Mouse (Mus musculus) forebrain, embryonic 12.5 days (tissue): ENCODE measurements around the gene Timm10b. TPM values are rescaled to one million over a fixed set of nuclear protein-coding genes. Genes with fewer than 3 reads are reported as not detected.
A peak's percentile ranks its signal among the peaks of the same experiment; 100 is the strongest.

Experiments
- ATAC-seq: fragments of 200-750 bp; cut with Nextera tagmentation; 2 replicates; pipeline ENCODE4 v1.8.0; 2017; ENCODE audit warnings: moderate TSS enrichment; ENCODE audit not compliant: low FRiP score
- H3K27ac ChIP-seq: fragments of 300-500 bp; sonication (generic); 2 replicates; pipeline ENCODE4 v1.5.1; 2016; ENCODE audit warnings: mild to moderate bottlenecking
- H3K27me3 ChIP-seq: fragments of 300-500 bp; sonication (generic); 2 replicates; pipeline ENCODE4 v1.6.1; 2016; ENCODE audit warnings: mild to moderate bottlenecking
- H3K36me3 ChIP-seq: fragments of 300-500 bp; sonication (generic); replicated peaks from 2 replicates; pipeline ENCODE4 v1.6.1; 2016; ENCODE audit warnings: mild to moderate bottlenecking
- H3K4me1 ChIP-seq: fragments of 300-500 bp; sonication (generic); 2 replicates; pipeline ENCODE4 v1.6.1; 2016
- H3K4me2 ChIP-seq: fragments of 300-500 bp; sonication (generic); 2 replicates; pipeline ENCODE4 v1.6.1; 2016; ENCODE audit warnings: mild to moderate bottlenecking, moderate library complexity
- H3K4me3 ChIP-seq: fragments of 300-500 bp; sonication (generic); replicated peaks from 2 replicates; pipeline ENCODE4 v1.5.1; 2016; ENCODE audit warnings: mild to moderate bottlenecking
- H3K9ac ChIP-seq: fragments of 300-500 bp; sonication (generic); 2 replicates; pipeline ENCODE4 v1.6.1; 2016; ENCODE audit warnings: mild to moderate bottlenecking
- H3K9me3 ChIP-seq: fragments of 300-500 bp; sonication (generic); 2 replicates; pipeline ENCODE4 v1.6.1; 2016
- WGBS: fragments of 180-500 bp; shearing (Covaris S2); methylation state at CpG from one replicate; pipeline ENCODE4 v1.1.7; 2016; 5-methylcytosine and 5-hydroxymethylcytosine counted together
- polyA plus RNA-seq: library from polyadenylated mRNA; unstranded; fragments of >200 nt; fragmentation: Nextera tagmentation; extraction: Ambion mirVana; gene quantifications from 2 replicates; pipeline ENCODE4 v1.2.1, GENCODE M21; 2016

The Timm10b gene
- polyA plus RNA-seq, result 126 and 142 TPM in 2 replicates

GRCm38 (mm10) chr7:105639756-105640155, at the start of gene Timm10b:
Timm10b (plus strand) TSS chr7:105640056.
- Histone ChIP-seq H3K36me3 (peaks cover 35% of the 10 kb centered on the region), H3K27me3 (no peaks in the 10 kb centered on the region), H3K9ac (peak within 1 kb of the TSS; percentile 77), H3K4me1 (peaks cover 30% of the 10 kb centered on the region), H3K27ac (peak within 1 kb of the TSS; percentile 79), H3K4me2 (peak within 1 kb of the TSS; percentile 77), H3K4me3 (peak within 1 kb of the TSS; percentile 71), H3K9me3 (no peaks in the 10 kb centered on the region)
- 9% methylated on average over 2 of the region's 2 CpGs for WGBS
- no peak for ATAC-seq

DNA sequence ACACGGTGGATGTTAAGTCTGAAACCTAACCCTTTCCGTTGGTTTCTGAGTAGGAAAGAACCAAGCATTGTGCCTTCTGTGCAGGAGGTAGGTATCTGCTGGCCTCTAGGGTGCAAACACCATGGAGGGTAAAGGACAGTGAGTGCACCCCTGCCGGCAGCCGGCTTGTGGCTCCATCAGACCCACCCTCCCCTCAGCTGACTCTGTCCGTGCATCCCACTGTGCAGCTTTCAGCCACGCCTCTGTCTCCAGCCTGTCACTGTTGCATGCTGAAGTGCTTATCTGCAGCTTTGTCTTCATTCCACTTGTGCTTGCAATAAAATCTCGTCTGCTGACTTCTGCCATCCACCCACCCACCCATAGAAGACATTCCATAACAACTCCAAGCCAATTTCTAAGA, 49.8 kb upstream of the Timm10b start:
- no peaks in the 10 kb centered on the region for H3K36me3 ChIP-seq
- H3K4me1 ChIP-seq, result no peaks in the 10 kb centered on the region
- H3K9ac ChIP-seq, result no peak overlapping the region
- H3K4me2 ChIP-seq, result no peak overlapping the region
- H3K9me3 ChIP-seq, result no peaks in the 10 kb centered on the region
- no peaks in the 10 kb centered on the region for H3K27me3 ChIP-seq
- no peak for ATAC-seq
- 13% methylated on average over 7 of the region's 7 CpGs for WGBS
- no peak overlapping the region for H3K4me3 ChIP-seq
- no peak overlapping the region for H3K27ac ChIP-seq

DNA sequence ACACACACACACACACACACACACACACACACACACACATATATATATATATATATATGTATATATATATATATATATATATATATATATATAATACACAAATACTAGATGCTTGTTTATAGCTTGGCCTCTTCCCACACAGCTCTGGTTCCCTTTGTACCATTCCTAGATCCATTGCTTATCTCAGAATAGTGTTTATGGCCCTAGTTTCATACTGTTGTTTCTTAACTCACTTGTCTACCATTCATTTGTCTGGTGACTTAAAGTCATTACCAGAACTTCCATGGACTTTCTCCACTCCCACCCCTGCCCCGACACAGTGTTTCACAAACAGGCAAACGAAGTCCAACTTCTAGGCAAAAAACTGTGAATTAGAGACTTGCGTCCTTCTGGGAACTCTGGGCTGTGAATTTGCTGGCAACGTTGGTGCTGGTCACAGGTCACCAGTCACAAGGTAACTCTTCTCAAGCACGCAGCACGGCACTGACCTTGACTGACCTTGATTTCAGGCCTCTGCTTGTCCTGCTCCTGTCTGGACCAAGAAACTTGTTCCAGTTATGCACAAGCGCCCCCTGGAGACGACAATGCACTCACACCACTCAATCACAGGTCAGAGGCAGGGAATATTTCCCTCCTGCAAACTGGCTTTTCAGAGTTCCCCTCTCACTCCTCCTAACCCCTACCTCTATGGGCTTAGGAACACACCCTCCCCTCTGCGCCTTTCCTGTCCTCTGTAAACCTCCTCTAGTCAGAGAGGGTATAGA, 36.8 kb upstream of the Timm10b start:
- H3K4me1 ChIP-seq, result no peaks in the 10 kb centered on the region
- H3K36me3 ChIP-seq, result no peaks in the 10 kb centered on the region
- ATAC-seq, result peak; percentile 65; the same call in 1 of the 2 replicates
- no peak overlapping the region for H3K27ac ChIP-seq
- no peak overlapping the region for H3K4me2 ChIP-seq
- no peaks in the 10 kb centered on the region for H3K9me3 ChIP-seq
- 36% methylated on average over 9 of the region's 9 CpGs for WGBS
- no peak overlapping the region for H3K9ac ChIP-seq
- no peak overlapping the region for H3K4me3 ChIP-seq
- H3K27me3 ChIP-seq, result no peaks in the 10 kb centered on the region

GRCm38 (mm10) chr7:105608467-105608866, 31.4 kb upstream of the Timm10b start:
- Histone ChIP-seq H3K36me3 (peaks cover 38% of the 10 kb centered on the region), H3K27ac (no peak overlapping the region), H3K9ac (no peak overlapping the region), H3K9me3 (no peaks in the 10 kb centered on the region), H3K27me3 (no peaks in the 10 kb centered on the region), H3K4me2 (no peak overlapping the region), H3K4me3 (no peak overlapping the region), H3K4me1 (no peaks in the 10 kb centered on the region)
- 84% methylated on average over 3 of the region's 3 CpGs for WGBS
- no peak for ATAC-seq

GRCm38 (mm10) chr7:105611767-105612166, 28.1 kb upstream of the Timm10b start:
- Histone ChIP-seq H3K9ac (no peak overlapping the region), H3K27me3 (no peaks in the 10 kb centered on the region), H3K4me1 (no peaks in the 10 kb centered on the region), H3K4me3 (no peak overlapping the region), H3K36me3 (peaks cover 68% of the 10 kb centered on the region), H3K27ac (no peak overlapping the region), H3K4me2 (no peak overlapping the region), H3K9me3 (no peaks in the 10 kb centered on the region)
- no peak for ATAC-seq
- 85% methylated on average over 1 of the region's 1 CpGs for WGBS

GRCm38 (mm10) chr7:105614400-105614799, 25.5 kb upstream of the Timm10b start:
- ATAC-seq, result no peak
- Histone ChIP-seq H3K27ac (no peak overlapping the region), H3K36me3 (peaks cover 94% of the 10 kb centered on the region), H3K27me3 (no peaks in the 10 kb centered on the region), H3K4me1 (no peaks in the 10 kb centered on the region), H3K9ac (no peak overlapping the region), H3K4me3 (no peak overlapping the region), H3K4me2 (no peak overlapping the region), H3K9me3 (no peaks in the 10 kb centered on the region)
- WGBS, result 92% methylated on average over 1 of the region's 1 CpGs

DNA sequence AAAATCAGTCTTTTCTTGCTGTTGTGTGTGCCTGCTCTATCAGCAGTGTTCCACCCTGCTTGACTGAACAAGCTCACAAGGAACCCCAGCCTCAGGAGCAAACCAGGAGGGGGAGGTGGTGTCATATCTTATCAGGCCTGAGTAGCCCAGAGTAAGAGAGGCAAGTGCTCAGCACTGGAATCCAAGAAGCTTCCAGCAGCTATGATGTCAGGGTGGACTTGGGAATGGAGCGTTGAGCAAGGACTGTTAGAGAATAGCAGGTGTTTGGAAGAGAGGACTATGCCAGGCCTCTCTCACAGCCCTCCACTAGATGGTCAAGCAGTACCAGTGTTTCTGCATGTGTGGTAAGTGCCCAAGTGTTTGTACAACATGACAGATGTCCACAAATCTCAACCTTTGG, 24.1 kb upstream of the Timm10b start:
- H3K9me3 ChIP-seq, result no peaks in the 10 kb centered on the region
- H3K4me2 ChIP-seq, result no peak overlapping the region
- H3K27me3 ChIP-seq, result no peaks in the 10 kb centered on the region
- 89% methylated on average over 1 of the region's 1 CpGs for WGBS
- H3K36me3 ChIP-seq, result peaks cover 97% of the 10 kb centered on the region
- no peak overlapping the region for H3K9ac ChIP-seq
- H3K27ac ChIP-seq, result no peak overlapping the region
- H3K4me3 ChIP-seq, result no peak overlapping the region
- H3K4me1 ChIP-seq, result no peaks in the 10 kb centered on the region
- ATAC-seq, result no peak

- no peaks in the 10 kb centered on the region for H3K9me3 ChIP-seq
- H3K27ac ChIP-seq, result no peak overlapping the region
- no peak overlapping the region for H3K4me2 ChIP-seq
- no peak overlapping the region for H3K4me3 ChIP-seq
- H3K27me3 ChIP-seq, result no peaks in the 10 kb centered on the region
- WGBS, result 93% methylated on average over 6 of the region's 6 CpGs
- no peaks in the 10 kb centered on the region for H3K4me1 ChIP-seq
- H3K36me3 ChIP-seq, result peaks cover 97% of the 10 kb centered on the region
- ATAC-seq, result no peak
- H3K9ac ChIP-seq, result no peak overlapping the region
Observed at GRCm38 (mm10) chr7:105616561-105616960, 23.3 kb upstream of the Timm10b start.

DNA sequence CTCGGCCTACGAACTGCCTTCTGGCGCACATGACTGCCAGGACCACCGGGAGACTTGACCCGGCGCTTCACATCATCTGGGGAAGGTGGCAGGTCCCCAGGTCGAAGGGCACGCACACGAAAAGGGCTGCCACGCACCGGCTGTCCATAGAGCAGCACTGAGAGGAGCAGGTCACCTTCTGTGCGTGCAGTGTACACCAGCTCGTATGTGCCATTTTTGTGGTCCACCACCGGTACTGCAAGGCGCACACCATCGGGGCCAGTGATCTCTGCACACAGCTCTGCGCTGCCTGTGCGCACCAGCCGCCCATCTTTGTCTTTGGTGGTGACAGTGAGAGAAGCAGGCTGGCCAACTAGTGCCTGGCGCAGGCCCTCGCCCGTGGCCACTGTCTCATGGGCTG, 22.0 kb upstream of the Timm10b start:
- no peaks in the 10 kb centered on the region for H3K9me3 ChIP-seq
- no peak overlapping the region for H3K9ac ChIP-seq
- no peak overlapping the region for H3K27ac ChIP-seq
- peaks cover 96% of the 10 kb centered on the region for H3K36me3 ChIP-seq
- WGBS, result 94% methylated on average over 22 of the region's 22 CpGs
- H3K27me3 ChIP-seq, result no peaks in the 10 kb centered on the region
- H3K4me2 ChIP-seq, result no peak overlapping the region
- no peak overlapping the region for H3K4me3 ChIP-seq
- H3K4me1 ChIP-seq, result no peaks in the 10 kb centered on the region
- no peak for ATAC-seq

DNA sequence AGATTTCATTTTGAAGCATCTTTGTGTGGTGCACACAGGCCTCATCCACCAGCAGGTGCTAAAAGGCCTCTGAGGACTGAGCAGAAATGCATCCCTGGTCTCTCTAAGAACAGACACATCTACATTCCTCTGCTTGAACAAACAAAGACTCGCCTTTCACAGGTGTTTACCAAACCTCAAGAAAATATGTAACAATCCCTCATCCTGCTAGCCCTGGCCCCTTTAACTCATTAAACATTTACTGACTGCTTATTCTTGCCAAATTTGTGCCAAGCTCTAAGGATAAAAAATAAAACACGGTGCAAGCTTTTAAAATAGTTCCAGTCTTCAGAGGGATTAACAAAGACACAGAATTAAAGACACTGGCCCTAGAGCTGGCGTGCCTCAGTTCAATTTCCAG, 20.2 kb upstream of the Timm10b start:
- WGBS, result 83% methylated on average over 3 of the region's 3 CpGs
- Histone ChIP-seq H3K4me2 (no peak overlapping the region), H3K4me3 (no peak overlapping the region), H3K4me1 (no peaks in the 10 kb centered on the region), H3K9me3 (no peaks in the 10 kb centered on the region), H3K36me3 (peaks cover 96% of the 10 kb centered on the region), H3K27me3 (no peaks in the 10 kb centered on the region), H3K27ac (no peak overlapping the region), H3K9ac (no peak overlapping the region)
- no peak for ATAC-seq

DNA sequence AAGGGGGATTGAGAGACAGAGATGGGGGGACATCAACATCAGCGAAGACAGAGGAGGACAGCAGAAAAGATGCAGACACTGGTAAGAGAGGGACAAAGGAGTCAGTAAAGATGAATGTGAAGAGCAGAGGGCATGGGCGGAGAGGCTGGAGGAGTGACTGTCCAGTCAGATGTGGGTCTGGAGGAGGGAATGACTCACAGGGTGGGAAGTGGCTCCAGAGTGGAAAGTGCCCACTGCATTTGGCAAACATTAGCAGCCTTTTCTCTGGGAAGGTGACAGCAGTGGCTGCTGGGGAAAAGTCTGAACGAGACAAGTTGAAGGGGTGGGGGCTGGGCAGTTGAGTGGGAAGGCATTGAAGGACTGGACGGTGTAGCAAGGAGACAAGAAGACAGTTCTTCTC, 18.8 kb upstream of the Timm10b start:
- Histone ChIP-seq H3K27ac (no peak overlapping the region), H3K4me1 (no peaks in the 10 kb centered on the region), H3K27me3 (no peaks in the 10 kb centered on the region), H3K4me3 (no peak overlapping the region), H3K9ac (no peak overlapping the region), H3K9me3 (no peaks in the 10 kb centered on the region), H3K4me2 (no peak overlapping the region), H3K36me3 (peaks cover 93% of the 10 kb centered on the region)
- WGBS, result 80% methylated on average over 4 of the region's 4 CpGs
- no peak for ATAC-seq

DNA sequence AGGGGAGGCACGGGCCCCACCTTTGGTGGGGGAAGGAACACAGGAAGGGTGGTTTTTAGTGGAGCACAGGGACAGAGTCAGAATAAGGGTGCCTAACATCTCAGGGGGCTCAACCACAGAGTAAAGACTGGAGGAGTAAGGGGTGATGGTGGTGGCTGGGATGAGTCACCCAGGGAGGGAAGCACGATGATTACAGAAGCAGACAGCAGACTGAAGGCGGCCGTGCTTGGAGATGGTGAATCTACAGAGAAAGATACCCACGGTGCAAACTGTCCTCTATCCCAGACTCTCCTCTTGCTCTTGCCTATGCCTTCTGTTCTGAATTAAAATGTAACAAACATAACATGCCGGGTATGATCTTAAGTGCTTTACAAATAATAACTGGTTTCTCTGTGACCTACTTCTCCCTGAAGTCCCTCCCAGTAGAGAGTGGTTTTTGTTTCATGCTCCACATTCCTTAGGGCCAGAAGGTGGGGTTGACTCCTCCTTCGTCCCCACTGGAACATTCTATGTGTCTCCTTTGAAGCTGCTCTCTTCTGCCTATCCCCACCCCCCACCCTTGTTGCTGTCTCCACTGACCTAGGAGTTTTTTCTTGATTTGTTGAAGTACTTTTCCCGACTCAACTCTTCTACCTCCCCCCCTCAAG, 18.1 kb upstream of the Timm10b start:
- no peak overlapping the region for H3K4me2 ChIP-seq
- H3K27me3 ChIP-seq, result no peaks in the 10 kb centered on the region
- peaks cover 86% of the 10 kb centered on the region for H3K36me3 ChIP-seq
- no peak overlapping the region for H3K27ac ChIP-seq
- ATAC-seq, result no peak
- WGBS, result 87% methylated on average over 8 of the region's 8 CpGs
- no peak overlapping the region for H3K9ac ChIP-seq
- H3K9me3 ChIP-seq, result no peaks in the 10 kb centered on the region
- H3K4me1 ChIP-seq, result no peaks in the 10 kb centered on the region
- H3K4me3 ChIP-seq, result no peak overlapping the region

GRCm38 (mm10) chr7:105625397-105625796, 14.5 kb upstream of the Timm10b start:
- H3K27me3 ChIP-seq, result no peaks in the 10 kb centered on the region
- ATAC-seq, result no peak
- 89% methylated on average over 6 of the region's 6 CpGs for WGBS
- no peaks in the 10 kb centered on the region for H3K9me3 ChIP-seq
- H3K4me2 ChIP-seq, result no peak overlapping the region
- H3K9ac ChIP-seq, result no peak overlapping the region
- peaks cover 50% of the 10 kb centered on the region for H3K36me3 ChIP-seq
- no peak overlapping the region for H3K4me3 ChIP-seq
- peaks cover 19% of the 10 kb centered on the region for H3K4me1 ChIP-seq
- no peak overlapping the region for H3K27ac ChIP-seq
